Mouse (Mus musculus): ENCODE results near the gene Gm21887.
"Not testable (repeated sequence)": the region's sequence is repeated elsewhere in the genome, so short reads cannot be mapped to it uniquely, and the experiment has no call there.

Gene Gm21887

GRCm38 (mm10) chrX:170009016-170009750 is at the start of gene Gm21887:
TSS of gene Gm21887 (plus strand) at chrX:170009659.
- DNase-seq: peak; percentile 96 to 100

GRCm38 (mm10) chrX:169969337-169969736 is 40.1 kb upstream of the Gm21887 start:
- no peak for DNase-seq

- not testable (repeated sequence) for DNase-seq
These were observed 39.7 kb upstream of the Gm21887 start for GRCm38 (mm10) chrX:169969765-169970164.

DNA sequence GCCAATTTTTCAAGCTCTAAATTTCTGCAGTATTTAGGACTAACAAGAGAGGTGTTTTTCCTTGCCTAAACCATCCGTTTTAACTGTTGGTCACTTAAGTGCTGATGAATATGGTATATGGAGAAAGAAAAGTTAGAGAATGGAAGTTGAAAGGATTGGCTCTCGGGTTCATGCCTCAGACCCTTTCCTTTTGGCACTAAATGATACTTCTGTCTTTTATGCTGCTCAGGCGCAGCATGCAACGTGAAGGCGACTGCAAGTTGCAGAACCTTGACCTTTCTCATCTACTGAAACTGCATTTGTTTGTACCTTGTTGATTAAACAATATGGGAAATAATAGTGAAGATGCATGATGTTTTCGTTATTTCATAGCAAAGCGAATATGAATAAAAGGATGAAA is 38.9 kb upstream of the Gm21887 start:
- DNase-seq: not testable (repeated sequence)

DNA sequence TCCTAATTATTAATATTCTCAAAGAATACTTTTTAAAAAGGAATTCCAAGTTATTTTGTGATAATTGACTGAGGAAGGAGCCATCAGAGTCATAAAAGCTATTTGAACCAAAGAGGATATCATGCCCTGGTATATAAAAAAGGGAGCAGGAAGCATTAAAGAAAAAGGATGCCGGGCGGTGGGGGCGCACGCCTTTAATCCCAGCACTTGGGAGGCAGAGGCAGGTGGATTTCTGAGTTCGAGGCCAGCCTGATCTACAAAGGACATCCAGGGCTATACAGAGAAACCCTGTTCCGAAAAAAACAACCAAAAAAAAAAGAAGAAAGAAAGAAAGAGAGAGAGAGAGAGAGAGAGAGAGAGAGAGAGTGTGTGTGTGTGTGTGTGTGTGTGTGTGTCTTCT is 37.9 kb upstream of the Gm21887 start:
- not testable (repeated sequence) for DNase-seq

GRCm38 (mm10) chrX:169972131-169972530 is 37.3 kb upstream of the Gm21887 start:
- not testable (repeated sequence) for DNase-seq

- peak in 1 of 2 experiments; percentile 12 for DNase-seq
These were observed 36.5 kb upstream of the Gm21887 start for GRCm38 (mm10) chrX:169972791-169973494.

DNA sequence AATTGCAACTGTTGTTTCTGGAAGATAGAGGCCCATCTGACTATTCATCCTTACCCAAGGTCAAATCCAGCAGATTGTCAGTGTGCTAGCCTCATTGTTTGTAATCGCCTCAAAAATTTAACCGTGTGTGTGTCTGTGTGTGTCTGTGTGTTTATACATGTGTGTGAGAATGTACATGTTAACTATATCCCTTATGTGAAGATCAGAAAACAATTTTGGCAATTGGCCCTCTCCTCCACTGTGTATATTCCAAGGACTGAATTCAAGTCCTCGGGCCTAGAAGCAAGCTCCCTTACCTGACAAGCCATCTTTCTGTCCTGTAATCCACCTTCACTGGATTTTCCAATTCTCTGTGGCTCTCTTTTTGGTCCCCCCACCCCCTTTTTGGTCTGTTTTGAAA is 35.7 kb upstream of the Gm21887 start:
- peak in 1 of 2 experiments; percentile 28 for DNase-seq

DNA sequence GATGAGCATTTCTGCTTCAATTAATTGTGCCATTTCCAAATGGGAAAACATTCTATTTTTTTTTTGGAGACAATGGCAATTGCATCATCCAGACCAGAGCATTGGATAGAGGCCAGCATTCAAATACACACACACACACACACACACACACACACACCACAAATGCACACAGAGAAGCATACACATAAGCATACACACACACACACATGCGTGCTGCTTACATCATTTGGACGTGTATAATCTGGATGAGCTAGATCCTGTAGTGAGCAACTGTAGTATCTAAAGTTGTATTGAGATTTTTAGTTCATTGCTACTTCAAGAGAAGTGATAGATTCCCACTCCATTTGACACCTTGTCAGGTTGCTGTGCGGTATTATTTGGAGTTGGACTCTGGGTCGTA is 35.0 kb upstream of the Gm21887 start:
- DNase-seq: peak in 1 of 2 experiments; percentile 33

GRCm38 (mm10) chrX:169974974-169975373 is 34.5 kb upstream of the Gm21887 start:
- DNase-seq: peak in 1 of 2 experiments; percentile 23

DNA sequence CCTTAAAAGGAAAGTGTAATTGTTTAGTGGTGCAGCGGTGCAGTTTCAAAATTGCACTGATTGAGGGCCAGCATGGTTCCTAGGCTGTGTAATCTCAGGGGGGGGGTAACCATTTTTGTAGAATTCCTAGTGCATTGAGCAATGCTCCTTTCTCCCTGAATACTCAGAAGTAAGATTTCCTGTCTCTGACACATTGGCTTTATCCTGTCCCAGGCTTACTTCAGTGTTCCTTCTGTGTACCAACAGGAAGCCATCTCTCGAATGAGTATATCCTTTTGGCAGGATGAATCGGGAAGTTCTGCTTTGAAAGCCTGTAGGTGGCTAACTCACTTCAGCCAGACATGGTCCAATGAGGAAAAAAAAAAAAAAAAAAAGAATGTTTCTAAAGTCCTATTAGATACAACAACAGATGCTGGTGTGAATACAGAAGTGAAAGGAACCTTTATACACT is 33.8 kb upstream of the Gm21887 start:
- peak in 1 of 2 experiments; percentile 19 for DNase-seq

- peak in 1 of 2 experiments; percentile 11 for DNase-seq
These were observed 33.1 kb upstream of the Gm21887 start for GRCm38 (mm10) chrX:169976340-169976739.

DNA sequence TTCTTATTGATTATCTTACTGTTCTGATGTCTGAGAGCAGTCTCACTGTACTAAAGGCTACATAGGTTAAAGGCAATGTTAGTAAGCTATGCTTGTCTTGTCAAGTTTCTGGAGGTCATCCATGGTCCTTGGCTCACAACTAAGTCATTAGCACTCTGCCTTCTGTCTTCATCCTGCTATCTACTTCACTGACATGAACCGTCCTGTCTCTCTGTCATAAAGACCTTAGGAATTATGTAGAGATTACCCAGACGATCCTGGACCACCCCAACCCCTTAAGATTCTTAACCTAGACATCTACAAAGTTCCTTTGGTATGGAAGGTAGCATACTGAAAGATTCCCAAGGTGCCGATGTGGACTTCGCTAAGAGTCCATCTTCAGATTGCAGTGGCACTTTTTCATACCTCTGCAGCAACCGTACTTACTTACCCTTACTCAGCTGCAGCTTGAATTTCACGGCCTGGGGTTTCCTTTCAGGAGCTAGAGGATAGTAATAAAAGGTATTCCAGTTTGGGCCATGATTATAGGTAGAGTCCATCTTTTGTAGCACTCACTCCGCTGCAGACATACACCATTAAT is 31.5 kb upstream of the Gm21887 start:
- not testable (repeated sequence) for DNase-seq

GRCm38 (mm10) chrX:169978436-169979381 is 30.8 kb upstream of the Gm21887 start:
- DNase-seq: peak in 1 of 2 experiments; percentile 89

DNA sequence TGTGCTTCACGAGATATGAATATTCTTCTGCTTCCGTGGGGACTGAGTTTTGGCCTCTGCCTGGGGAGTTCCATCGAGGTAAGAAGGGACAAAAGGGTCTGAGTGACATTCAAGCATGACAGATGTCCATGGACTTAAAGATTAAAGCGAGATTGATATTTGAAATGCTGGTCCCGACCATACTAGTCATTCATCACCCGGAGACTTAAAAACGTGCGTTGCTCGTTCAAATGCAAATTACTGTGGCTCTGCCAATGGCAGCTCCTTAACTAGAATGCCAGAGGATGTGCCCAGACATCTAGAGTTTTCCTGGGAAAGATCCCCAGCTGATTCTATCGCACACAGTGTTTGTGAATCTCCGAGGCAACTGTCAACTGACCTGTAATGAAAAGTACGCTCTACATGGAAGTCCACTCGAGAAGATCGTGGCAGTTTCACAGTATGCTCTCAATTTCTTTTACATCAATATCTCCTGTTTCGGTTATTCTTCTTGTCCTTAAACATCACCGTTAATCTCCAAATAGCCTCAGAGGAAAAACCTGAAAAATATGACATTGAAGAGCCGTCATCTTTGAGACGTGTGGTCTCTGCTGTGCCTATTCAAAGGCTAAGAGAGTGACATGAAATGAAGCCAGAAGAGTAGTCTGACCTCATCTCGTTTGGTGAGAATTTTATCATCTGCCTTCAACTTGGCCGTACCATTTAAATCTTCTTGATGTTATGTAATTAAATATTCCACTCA is 29.8 kb upstream of the Gm21887 start:
- not testable (repeated sequence) for DNase-seq

DNA sequence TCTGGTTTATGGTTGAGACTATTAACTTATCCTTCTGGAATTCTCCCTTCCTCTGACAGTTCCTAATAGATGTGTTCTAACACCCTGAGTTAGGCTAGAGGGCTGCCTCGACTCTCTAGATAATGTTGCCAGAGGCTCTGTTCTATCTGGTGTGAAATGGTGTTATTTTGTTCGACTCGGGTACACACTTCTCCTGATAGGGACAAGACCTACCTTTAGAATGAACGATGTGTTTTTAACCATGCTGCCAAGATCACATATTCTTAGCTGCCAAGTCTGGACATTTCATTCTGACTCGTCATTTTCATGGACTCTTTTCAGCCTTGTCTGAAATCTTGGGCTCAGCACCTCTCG is 29.3 kb upstream of the Gm21887 start:
- peak in 1 of 2 experiments; percentile 44 for DNase-seq

GRCm38 (mm10) chrX:169980809-169981289 is 28.6 kb upstream of the Gm21887 start:
- DNase-seq: peak in 1 of 2 experiments; percentile 28

GRCm38 (mm10) chrX:169981761-169982181 is 27.7 kb upstream of the Gm21887 start:
- DNase-seq: peak in 1 of 2 experiments; percentile 56

GRCm38 (mm10) chrX:169982606-169983400 is 26.7 kb upstream of the Gm21887 start:
- peak in 1 of 2 experiments; percentile 35 for DNase-seq

GRCm38 (mm10) chrX:169983401-169984165 is 25.9 kb upstream of the Gm21887 start:
- peak in 1 of 2 experiments; percentile 41 for DNase-seq
